Mouse (Mus musculus) heart, postnatal 0 days (tissue): Measurements from ENCODE around the gene March1. TPM values are rescaled to one million over a fixed set of nuclear protein-coding genes. Genes with fewer than 3 reads are reported as not detected.

Experiments used
- ATAC-seq: fragments of 200-750 bp; cut with Nextera tagmentation; 2 replicates; pipeline ENCODE4 v1.8.0; 2017; ENCODE audit warnings: low read depth, moderate number of reproducible peaks, moderate library complexity; ENCODE audit not compliant: insufficient read depth
- DNase-seq: peaks from one replicate; pipeline ENCODE4 v3.0.0-alpha.2; 2016; ENCODE audit warnings: low spot score
- H3K27ac ChIP-seq: fragments of 300-500 bp; sonication (generic); 2 replicates; pipeline ENCODE4 v1.5.1; 2014; ENCODE audit warnings: low read depth, mild to moderate bottlenecking
- H3K27me3 ChIP-seq: fragments of 300-500 bp; sonication (generic); 2 replicates; pipeline ENCODE4 v1.6.1; 2014; ENCODE audit warnings: low read length, mixed read lengths; ENCODE audit not compliant: control insufficient read depth, insufficient read depth
- H3K36me3 ChIP-seq: fragments of 300-500 bp; sonication (generic); replicated peaks from 2 replicates; pipeline ENCODE4 v1.6.1; 2014; ENCODE audit warnings: low read length, mixed read lengths; ENCODE audit not compliant: control insufficient read depth, insufficient read depth
- H3K4me1 ChIP-seq: fragments of 300-500 bp; sonication (generic); 2 replicates; pipeline ENCODE4 v1.6.1; 2014; ENCODE audit warnings: antibody characterized with exemption; ENCODE audit not compliant: control insufficient read depth, insufficient read depth
- H3K4me2 ChIP-seq: fragments of 300-500 bp; sonication (generic); 2 replicates; pipeline ENCODE4 v1.6.1; 2014; ENCODE audit warnings: low read depth, mild to moderate bottlenecking, low read length, moderate library complexity
- H3K4me3 ChIP-seq: fragments of 300-500 bp; sonication (generic); 2 replicates; pipeline ENCODE4 v1.5.1; 2014; ENCODE audit warnings: low read depth, low read length
- H3K9ac ChIP-seq: fragments of 300-500 bp; sonication (generic); replicated peaks from 2 replicates; pipeline ENCODE4 v1.6.1; 2014; ENCODE audit warnings: low read depth, low read length, mixed read lengths
- H3K9me3 ChIP-seq: fragments of 300-500 bp; sonication (generic); replicated peaks from 2 replicates; pipeline ENCODE4 v1.6.1; 2016; ENCODE audit warnings: low read length; ENCODE audit not compliant: control insufficient read depth
- CTCF ChIP-seq: IDR thresholded peaks from 2 replicates; pipeline ENCODE4 v1.5.1; 2016; ENCODE audit warnings: antibody characterized with exemption, control low read depth, low read depth
- EP300 ChIP-seq: IDR thresholded peaks from 2 replicates; pipeline ENCODE4 v1.6.1; 2016; ENCODE audit warnings: antibody characterized with exemption, low read depth
- WGBS: fragments of 180-500 bp; shearing (Covaris S2); extraction: QIAGEN DNeasy Blood & Tissue Kit; methylation state at CpG from one replicate; pipeline ENCODE4 v1.1.7; 2014; 5-methylcytosine and 5-hydroxymethylcytosine counted together
- polyA plus RNA-seq: library from polyadenylated mRNA; unstranded; fragments of >200 nt; fragmentation: Nextera tagmentation; extraction: Ambion mirVana; gene quantifications from 2 replicates; pipeline ENCODE4 v1.2.1, GENCODE M21; 2015
- total RNA-seq: library from RNA; depleted of rRNA; stranded (reverse); fragments of >200 nt; gene quantifications from 2 replicates; pipeline ENCODE4 v1.2.3, GENCODE M21; 2014; ENCODE audit warnings: low replicate concordance

Gene March1
- total and polyA plus RNA-seq, 2 experiments from 2014 or later: 0.04 to 0.31 TPM

GRCm38 (mm10) chr8:65644931-65645330 lies 27.2 kb downstream of the March1 start:
- Histone ChIP-seq H3K27me3 (no peaks in the 10 kb centered on the region), H3K9ac (no peak overlapping the region), H3K4me2 (no peak overlapping the region), H3K27ac (no peak overlapping the region), H3K36me3 (no peaks in the 10 kb centered on the region), H3K9me3 (no peaks in the 10 kb centered on the region), H3K4me3 (no peak overlapping the region), H3K4me1 (no peaks in the 10 kb centered on the region)
- DNase-seq: no peak
- ATAC-seq: no peak
- TF ChIP-seq CTCF (no peak), EP300 (no peak)

DNA sequence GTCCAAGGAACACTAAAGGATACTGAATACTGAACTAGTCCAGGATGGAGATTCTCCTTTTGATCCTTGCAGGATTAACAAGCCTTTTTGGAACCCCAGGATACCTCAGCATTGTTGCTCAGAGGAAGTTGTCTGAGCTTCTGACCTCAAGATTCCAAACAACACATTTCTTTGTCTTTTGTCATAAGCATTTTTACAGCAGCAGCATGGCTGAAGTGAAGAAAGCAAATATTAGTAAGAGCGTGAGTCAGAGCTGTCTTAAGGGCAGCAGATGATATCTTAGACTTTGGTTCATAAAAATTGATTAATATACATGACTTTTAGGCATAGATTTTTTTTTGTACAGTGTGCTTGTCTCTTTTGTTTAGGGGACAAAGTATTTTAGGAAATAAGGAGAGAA lies 27.8 kb downstream of the March1 start:
- no peak for DNase-seq
- TF ChIP-seq EP300 (no peak), CTCF (no peak)
- no peaks in the 10 kb centered on the region for H3K9me3 ChIP-seq
- H3K4me1 ChIP-seq: no peaks in the 10 kb centered on the region
- WGBS: 70% methylated on average over 1 of the region's 1 CpGs
- H3K4me2 ChIP-seq: no peak overlapping the region
- H3K4me3 ChIP-seq: no peak overlapping the region
- no peaks in the 10 kb centered on the region for H3K27me3 ChIP-seq
- H3K9ac ChIP-seq: no peak overlapping the region
- no peak overlapping the region for H3K27ac ChIP-seq
- no peak for ATAC-seq
- H3K36me3 ChIP-seq: no peaks in the 10 kb centered on the region

DNA sequence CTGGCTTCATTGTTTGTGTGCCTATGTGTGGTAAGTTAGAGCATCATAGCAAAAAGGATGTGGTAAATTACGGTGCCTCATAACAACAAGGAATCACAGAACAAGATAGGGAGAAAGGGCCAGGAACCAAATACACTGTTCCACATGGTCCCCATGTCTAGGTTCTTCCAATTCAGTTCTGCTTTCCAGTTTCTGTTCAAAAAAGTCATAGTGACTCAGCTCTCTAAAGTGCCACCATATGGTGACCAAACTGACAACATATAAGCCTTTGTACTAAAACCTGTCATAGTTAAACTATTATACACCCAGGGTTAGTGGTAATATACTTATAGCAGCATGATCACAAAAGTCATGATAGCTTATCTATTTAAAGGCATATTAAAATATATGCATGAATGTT lies 28.2 kb downstream of the March1 start:
- Histone ChIP-seq H3K4me1 (no peaks in the 10 kb centered on the region), H3K4me3 (no peak overlapping the region), H3K27ac (no peak overlapping the region), H3K9ac (no peak overlapping the region), H3K4me2 (no peak overlapping the region), H3K36me3 (no peaks in the 10 kb centered on the region), H3K9me3 (no peaks in the 10 kb centered on the region), H3K27me3 (no peaks in the 10 kb centered on the region)
- ATAC-seq (no peak), DNase-seq (no peak)
- WGBS: 68% methylated on average over 1 of the region's 1 CpGs
- TF ChIP-seq CTCF (no peak), EP300 (no peak)

- no peak for ATAC-seq
These were observed 38.2 kb downstream of the March1 start for GRCm38 (mm10) chr8:65655924-65656323.

GRCm38 (mm10) chr8:65661885-65662284 lies 44.2 kb downstream of the March1 start:
- Histone ChIP-seq H3K4me1 (no peaks in the 10 kb centered on the region), H3K36me3 (no peaks in the 10 kb centered on the region), H3K9me3 (no peaks in the 10 kb centered on the region), H3K9ac (no peak overlapping the region), H3K4me3 (no peak overlapping the region), H3K27ac (no peak overlapping the region), H3K27me3 (no peaks in the 10 kb centered on the region), H3K4me2 (no peak overlapping the region)
- TF ChIP-seq CTCF: no peak
- TF ChIP-seq EP300: no peak
- ATAC-seq: no peak
- no peak for DNase-seq
- 70% methylated on average over 2 of the region's 2 CpGs for WGBS

More at GRCm38 (mm10) chr8:65655924-65656323, 38.2 kb downstream of the March1 start:
- Histone ChIP-seq H3K36me3 (no peaks in the 10 kb centered on the region), H3K27me3 (no peaks in the 10 kb centered on the region), H3K9ac (no peak overlapping the region), H3K4me2 (no peak overlapping the region), H3K4me1 (no peaks in the 10 kb centered on the region), H3K9me3 (no peaks in the 10 kb centered on the region), H3K27ac (no peak overlapping the region), H3K4me3 (no peak overlapping the region)
- 65% methylated on average over 6 of the region's 6 CpGs for WGBS
- DNase-seq: no peak
- no peak for TF ChIP-seq CTCF
- no peak for TF ChIP-seq EP300

GRCm38 (mm10) chr8:65665786-65666185 lies 48.1 kb downstream of the March1 start:
- DNase-seq: no peak
- no peak overlapping the region for H3K27ac ChIP-seq
- H3K36me3 ChIP-seq: no peaks in the 10 kb centered on the region
- H3K9me3 ChIP-seq: no peaks in the 10 kb centered on the region
- no peak overlapping the region for H3K9ac ChIP-seq
- no peaks in the 10 kb centered on the region for H3K4me1 ChIP-seq
- ATAC-seq: no peak
- TF ChIP-seq EP300 (no peak), CTCF (no peak)
- no peak overlapping the region for H3K4me3 ChIP-seq
- no peak overlapping the region for H3K4me2 ChIP-seq
- H3K27me3 ChIP-seq: no peaks in the 10 kb centered on the region
- WGBS: 73% methylated on average over 2 of the region's 2 CpGs
